ENCODE assay signal across 7 mouse cellular contexts in genomic region chr2:57115181-57115863, GRCm38 (mm10). TPM values are rescaled to one million over a fixed set of nuclear protein-coding genes. Genes with fewer than 3 reads are reported as not detected.
DNase-seq lines count a peak whose midpoint lies in the region; ATAC-seq and TF ChIP-seq lines count a peak whose summit lies in the region.

No protein-coding gene starts in this region.

- no peak overlapping the region for H3K9ac ChIP-seq in midbrain, postnatal 0 days (replicated peaks; ENCODE audit: low read length, poor library complexity, severe bottlenecking)

- H3K36me3 ChIP-seq in thymus, adult 2 months (ENCODE audit: control insufficient read depth, insufficient read depth, low read length), result no peaks in the 10 kb centered on the region
- H3K36me3 ChIP-seq in midbrain, postnatal 0 days (ENCODE audit: insufficient read depth, low read length), result no peaks in the 10 kb centered on the region

- DNase-seq in thymus, adult 2 months, result no peak
- DNase-seq in thymus, postnatal 10 days (ENCODE audit: low spot score in 2 of 2), result no peak
- peak; percentile 55 for DNase-seq in embryo, embryonic 9.5 days (ENCODE audit: extremely low spot score)
- no peak for DNase-seq in midbrain, postnatal 0 days (ENCODE audit: low spot score)
- DNase-seq in MN1 (ENCODE audit: low spot score), result no peak
- no peak for DNase-seq in gastrocnemius, postnatal 25 days

- peaks cover 12% of the 10 kb centered on the region for H3K4me1 ChIP-seq in thymus, adult 2 months (replicated peaks; ENCODE audit: control insufficient read depth, insufficient read depth, low read length)
- H3K4me1 ChIP-seq in midbrain, postnatal 0 days (ENCODE audit: insufficient read depth, low read length), result 0 out of 2 replicates have a peak, but pooled peaks cover 6% of the 10 kb centered on the region

- TF ChIP-seq POLR2A in thymus, adult 2 months (IDR thresholded peaks at IDR 0.05; ENCODE audit: control insufficient read depth, extremely low read depth, insufficient read depth, low read length, poor library complexity), result no peak

- no peak overlapping the region for H3K27ac ChIP-seq in thymus, adult 2 months (ENCODE audit: control insufficient read depth, insufficient read depth, low read length)
- H3K27ac ChIP-seq in midbrain, postnatal 0 days (ENCODE audit: low read depth, low read length), result no peak overlapping the region

- ATAC-seq in inflammation-experienced regulatory T-cells, adult 6 months, result peak; percentile 28
- peak; percentile 6 for ATAC-seq in midbrain, postnatal 0 days (ENCODE audit: low FRiP score)

- H3K4me3 ChIP-seq in thymus, adult 2 months (ENCODE audit: control insufficient read depth, insufficient read depth, low read length), result peak overlapping the region; percentile 77
- H3K4me3 ChIP-seq in midbrain, postnatal 0 days (ENCODE audit: low read depth, low read length), result peak overlapping the region; percentile 64

- peak overlapping the region; percentile 98 for H3K4me2 ChIP-seq in midbrain, postnatal 0 days (ENCODE audit: low read depth, low read length, poor library complexity, severe bottlenecking)

- TF ChIP-seq CTCF in thymus, adult 2 months (IDR thresholded peaks at IDR 0.05; ENCODE audit: borderline replicate concordance, control insufficient read depth, extremely low read depth, insufficient read depth, low read length, poor library complexity), result no peak
- TF ChIP-seq CTCF in midbrain, postnatal 0 days (IDR thresholded peaks at IDR 0.05), result no peak

- WGBS in thymus, adult 2 months, result under 1% methylated on average over 25 of the region's 25 CpGs
- WGBS in midbrain, postnatal 0 days, result under 1% methylated on average over 25 of the region's 25 CpGs

- no peaks in the 10 kb centered on the region for H3K9me3 ChIP-seq in midbrain, postnatal 0 days (ENCODE audit: low read length)

- peaks cover 17% of the 10 kb centered on the region for H3K27me3 ChIP-seq in thymus, adult 2 months (ENCODE audit: control insufficient read depth, insufficient read depth, low read length)
- peaks cover 39% of the 10 kb centered on the region for H3K27me3 ChIP-seq in midbrain, postnatal 0 days (ENCODE audit: insufficient read depth, low read length)

RNA-seq across cellular contexts. Expression of gene Nr4a2, which starts 8.5 kb away (rescaled TPM):
- polyA plus RNA-seq in thymus, adult 2 months (2012; rRNA removed), result 1.7 and 2.0 TPM in 2 replicates
- 10 to 100 TPM in 1 of 3 experiments, 1 to 10 TPM in 2; 2.2 to 14.5 (median 3.7) TPM for polyA plus RNA-seq in inflammation-experienced regulatory T-cells, adult 6 months (2017; shearing (Covaris generic))
- total RNA-seq in midbrain, postnatal 0 days (2014; rRNA removed), result 12.6 and 14.6 TPM in 2 replicates
- polyA plus RNA-seq in midbrain, postnatal 0 days (2015; fragmentation: Nextera tagmentation; extraction: Ambion mirVana), result 15.4 and 19.4 TPM in 2 replicates
- total RNA-seq in gastrocnemius, postnatal 25 days (2021), result 1 to 10 TPM; 1.1 to 1.6 TPM
